Mouse (Mus musculus) megakaryocyte, embryonic 14.5 days (primary cell): ENCODE measurements around the gene Ccdc61. TPM values are rescaled to one million over a fixed set of nuclear protein-coding genes. Genes with fewer than 3 reads are reported as not detected.

Source experiments
- H3K27me3 ChIP-seq: replicated peaks from 2 replicates; pipeline ENCODE3; 2012; ENCODE audit warnings: inconsistent platforms
- H3K36me3 ChIP-seq: replicated peaks from 2 replicates; pipeline ENCODE3; 2012; ENCODE audit warnings: low read length, inconsistent platforms, mixed read lengths
- H3K4me1 ChIP-seq: 2 replicates; pipeline ENCODE4 v1.6.1; 2012; ENCODE audit warnings: inconsistent platforms
- H3K4me3 ChIP-seq: replicated peaks from 2 replicates; pipeline ENCODE3; 2012; ENCODE audit warnings: moderate library complexity, mild to moderate bottlenecking, inconsistent platforms
- H3K9me3 ChIP-seq: 2 replicates; pipeline ENCODE4 v1.6.1; 2012; ENCODE audit warnings: inconsistent platforms
- FLI1 ChIP-seq: IDR thresholded peaks from 2 replicates; pipeline ENCODE4 v1.6.1; 2012; ENCODE audit warnings: low read length, inconsistent platforms, mixed read lengths
- GATA1 ChIP-seq: IDR thresholded peaks from 3 replicates; pipeline ENCODE4 v1.6.1; 2012; ENCODE audit warnings: mixed read lengths, low read length, inconsistent platforms, borderline replicate concordance
- polyA plus RNA-seq: library from polyadenylated mRNA; stranded (reverse); fragments of >175 nt; gene quantifications from 2 replicates; pipeline ENCODE4 v1.2.3, GENCODE M21; 2012; ENCODE audit warnings: low replicate concordance; ENCODE audit not compliant: insufficient read depth

Gene Ccdc61
- polyA plus RNA-seq, 1 experiment: 55.0 TPM

DNA sequence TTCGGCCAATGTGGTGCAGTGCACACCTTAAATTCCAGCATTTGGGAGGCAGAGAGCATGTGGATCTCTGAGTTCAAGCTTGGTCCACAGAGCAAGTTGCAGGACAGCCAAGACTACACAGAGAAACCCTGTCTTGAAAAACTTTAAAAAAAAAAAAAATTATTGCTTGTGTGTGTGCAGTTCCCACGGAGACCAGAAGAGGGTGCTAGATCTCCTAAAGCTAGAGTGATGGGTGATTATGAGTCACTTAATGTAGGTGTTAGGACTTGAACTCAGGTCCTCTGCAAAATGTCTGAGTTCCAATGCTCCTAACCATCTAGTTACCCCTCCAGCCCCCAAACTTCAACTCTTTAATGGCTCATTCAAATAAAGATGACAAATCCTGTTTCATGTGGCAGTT lies 41.7 kb downstream of the Ccdc61 start:
- no peak for TF ChIP-seq FLI1
- TF ChIP-seq GATA1: no peak
- H3K4me1 ChIP-seq: peaks cover 18% of the 10 kb centered on the region
- peaks cover 3% of the 10 kb centered on the region for H3K27me3 ChIP-seq
- H3K4me3 ChIP-seq: no peak overlapping the region
- peaks cover 38% of the 10 kb centered on the region for H3K9me3 ChIP-seq
- H3K36me3 ChIP-seq: peaks cover 13% of the 10 kb centered on the region

DNA sequence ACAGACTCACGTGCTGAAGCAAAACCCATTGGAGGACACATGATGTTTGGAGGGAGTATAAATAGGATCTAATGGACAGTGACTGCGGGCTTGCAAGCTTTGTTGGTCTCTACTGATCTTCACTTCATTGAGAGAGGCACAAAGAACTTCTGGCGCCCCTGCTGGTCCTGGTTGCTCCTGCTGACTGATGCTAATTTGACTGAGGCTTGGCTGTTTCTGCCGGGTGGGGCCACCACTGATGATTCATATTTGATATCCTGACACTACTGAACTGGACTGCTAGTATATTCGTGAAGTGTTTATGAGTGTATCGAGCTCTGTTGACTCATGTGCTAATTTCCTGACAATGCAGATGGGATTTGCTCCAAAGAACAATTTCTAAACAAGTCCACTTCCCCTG lies 47.4 kb downstream of the Ccdc61 start:
- H3K36me3 ChIP-seq: peaks cover 31% of the 10 kb centered on the region
- peaks cover 46% of the 10 kb centered on the region for H3K9me3 ChIP-seq
- peaks cover 3% of the 10 kb centered on the region for H3K27me3 ChIP-seq
- H3K4me1 ChIP-seq: peaks cover 26% of the 10 kb centered on the region
- TF ChIP-seq GATA1: no peak
- TF ChIP-seq FLI1: no peak
- no peak overlapping the region for H3K4me3 ChIP-seq

DNA sequence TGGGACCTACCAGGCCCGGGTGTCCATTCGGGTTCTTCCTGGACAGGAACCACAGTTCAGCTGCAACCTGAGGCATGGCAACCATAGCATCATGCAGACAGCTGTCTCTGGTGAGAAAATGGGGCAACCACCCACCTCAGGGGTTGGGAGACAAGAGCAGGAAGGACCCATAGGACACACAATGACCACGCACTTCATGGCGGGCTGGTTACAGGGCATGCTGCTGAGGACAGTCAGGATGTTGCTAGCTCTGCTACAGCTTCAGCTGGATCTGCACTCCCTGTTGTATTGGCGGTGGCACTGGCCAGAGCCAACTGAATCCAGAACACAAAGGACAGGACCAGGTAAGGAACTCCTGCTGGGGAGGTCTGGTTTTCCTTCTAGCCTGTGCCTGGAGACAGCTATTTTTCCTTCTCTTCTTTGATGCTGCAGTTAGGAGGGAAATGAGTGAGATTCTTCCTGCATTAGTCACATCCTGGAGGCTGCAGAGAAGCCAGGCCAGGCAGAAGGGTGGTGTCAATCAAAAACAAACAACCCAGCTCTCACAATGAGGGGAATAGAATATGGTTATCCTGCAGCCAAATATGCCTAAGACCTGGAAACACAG lies 51.8 kb downstream of the Ccdc61 start:
- H3K36me3 ChIP-seq: peaks cover 21% of the 10 kb centered on the region
- peaks cover 5% of the 10 kb centered on the region for H3K27me3 ChIP-seq
- no peak overlapping the region for H3K4me3 ChIP-seq
- peaks cover 29% of the 10 kb centered on the region for H3K4me1 ChIP-seq
- no peak for TF ChIP-seq FLI1
- TF ChIP-seq GATA1: no peak
- H3K9me3 ChIP-seq: peaks cover 11% of the 10 kb centered on the region

DNA sequence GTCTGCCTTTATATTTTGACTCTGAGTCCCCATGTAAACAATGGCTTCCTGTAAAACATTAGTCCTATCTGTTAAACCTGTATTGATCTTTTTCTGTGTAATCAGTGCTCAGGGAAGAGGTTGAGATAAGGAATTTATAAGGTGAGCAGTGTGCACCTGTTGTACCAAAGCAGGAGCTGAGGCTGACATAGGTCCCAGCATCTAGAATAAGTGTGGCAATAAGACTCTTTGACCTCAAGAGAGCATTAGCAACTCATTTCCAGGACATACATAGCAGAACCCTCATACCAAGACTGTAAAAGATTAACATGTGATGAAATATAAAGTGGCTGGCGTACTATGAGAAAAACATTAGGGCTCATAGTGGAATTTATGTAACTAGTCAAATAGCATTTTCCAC lies 61.8 kb downstream of the Ccdc61 start:
- no peaks in the 10 kb centered on the region for H3K36me3 ChIP-seq
- peaks cover 27% of the 10 kb centered on the region for H3K4me1 ChIP-seq
- TF ChIP-seq GATA1 (no peak), FLI1 (no peak)
- no peak overlapping the region for H3K4me3 ChIP-seq
- no peaks in the 10 kb centered on the region for H3K9me3 ChIP-seq
- H3K27me3 ChIP-seq: no peaks in the 10 kb centered on the region

DNA sequence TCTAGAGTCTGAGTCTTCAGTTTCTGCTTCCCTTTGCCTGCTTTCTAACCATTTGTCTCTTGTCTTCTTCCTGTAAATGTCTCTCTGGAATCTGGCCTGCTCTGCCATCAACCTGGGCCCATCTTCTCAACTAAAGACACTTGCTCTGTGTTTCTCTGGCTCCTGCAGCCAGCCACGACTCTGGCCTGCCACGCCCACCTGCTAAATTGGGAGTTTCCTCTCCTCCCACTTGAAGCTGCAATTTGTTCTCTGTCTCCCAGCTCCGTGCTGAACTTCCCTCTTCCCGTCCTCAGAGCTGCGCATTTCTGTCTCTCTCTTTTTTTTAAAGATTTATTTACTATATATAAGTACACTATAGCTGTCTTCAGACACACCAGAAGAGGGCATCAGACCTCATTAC lies 65.4 kb downstream of the Ccdc61 start:
- peak overlapping the region; percentile 42 for H3K4me3 ChIP-seq
- H3K4me1 ChIP-seq: peaks cover 50% of the 10 kb centered on the region
- no peaks in the 10 kb centered on the region for H3K27me3 ChIP-seq
- TF ChIP-seq FLI1 (no peak), GATA1 (no peak)
- H3K36me3 ChIP-seq: peaks cover 12% of the 10 kb centered on the region
- H3K9me3 ChIP-seq: no peaks in the 10 kb centered on the region

DNA sequence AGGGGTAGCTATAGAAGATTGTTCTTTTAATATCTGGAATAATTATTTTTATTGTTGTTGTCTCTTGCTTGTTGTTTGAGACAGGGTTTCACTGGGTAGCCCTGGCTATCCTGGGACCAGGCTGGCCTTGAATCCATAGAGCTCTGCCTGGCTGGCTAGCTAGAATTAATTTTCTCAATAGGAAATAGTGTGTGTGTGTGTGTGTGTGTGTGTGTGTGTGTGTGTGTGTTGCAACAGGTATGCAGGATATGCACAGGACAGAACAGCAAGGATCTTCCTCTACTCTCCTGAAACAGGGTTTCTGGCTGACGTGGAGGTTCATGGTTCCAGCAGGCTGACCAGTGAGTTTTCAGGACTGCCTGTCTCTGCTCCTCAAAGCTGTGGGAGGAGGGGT lies 69.0 kb downstream of the Ccdc61 start:
- Histone ChIP-seq H3K4me1 (peaks cover 50% of the 10 kb centered on the region), H3K27me3 (no peaks in the 10 kb centered on the region), H3K36me3 (peaks cover 20% of the 10 kb centered on the region), H3K9me3 (peaks cover 10% of the 10 kb centered on the region), H3K4me3 (peak overlapping the region; percentile 92)
- TF ChIP-seq FLI1 (no peak), GATA1 (no peak)

Other genes with a start within 250 kb of the Ccdc61 start
- not detected in 2 replicates for gene Psg20, start 224.2 kb downstream of the Ccdc61 start, polyA plus RNA-seq
- 1.0 TPM in 1 of 2 replicates, not detected in the other for gene Psg22, start 192.3 kb downstream of the Ccdc61 start, polyA plus RNA-seq
- not detected in 2 replicates for gene Psg19, start 111.9 kb downstream of the Ccdc61 start, polyA plus RNA-seq
- not detected in 2 replicates for gene Psg17, start 88.8 kb downstream of the Ccdc61 start, polyA plus RNA-seq
- gene Mill2, start 70.4 kb downstream of the Ccdc61 start, polyA plus RNA-seq: 0.79 TPM in 1 of 2 replicates, not detected in the other
- 14.1 TPM in 1 of 2 replicates, not detected in the other for gene Pglyrp1, start 39.1 kb downstream of the Ccdc61 start, polyA plus RNA-seq
- gene Nova2, start 15.5 kb upstream of the Ccdc61 start, polyA plus RNA-seq: 0.02 and 0.64 TPM in 2 replicates
- gene Nanos2, start 77.0 kb upstream of the Ccdc61 start, polyA plus RNA-seq: not detected in 2 replicates
- gene Mypop, start 80.8 kb upstream of the Ccdc61 start, polyA plus RNA-seq: 2.5 and 6.7 TPM in 2 replicates
- 53.2 and 120 TPM in 2 replicates for gene Irf2bp1, start 93.6 kb upstream of the Ccdc61 start, polyA plus RNA-seq
- gene Foxa3, start 113.1 kb upstream of the Ccdc61 start, polyA plus RNA-seq: not detected in 2 replicates
- 176 and 205 TPM in 2 replicates for gene Sympk, start 114.0 kb upstream of the Ccdc61 start, polyA plus RNA-seq
- not detected in 2 replicates for gene Rsph6a, start 144.3 kb upstream of the Ccdc61 start, polyA plus RNA-seq
- gene Dmwd, start 165.8 kb upstream of the Ccdc61 start, polyA plus RNA-seq: 13.4 and 30.3 TPM in 2 replicates
- gene Dmpk, start 173.4 kb upstream of the Ccdc61 start, polyA plus RNA-seq: 7.7 and 25.2 TPM in 2 replicates
- gene Six5, start 184.2 kb upstream of the Ccdc61 start, polyA plus RNA-seq: 11.5 and 23.2 TPM in 2 replicates
- not detected in 2 replicates for gene Gm4969, start 208.0 kb upstream of the Ccdc61 start, polyA plus RNA-seq
- 28.9 and 35.0 TPM in 2 replicates for gene Fbxo46, start 209.4 kb upstream of the Ccdc61 start, polyA plus RNA-seq
- gene Qpctl, start 238.9 kb upstream of the Ccdc61 start, polyA plus RNA-seq: 5.0 and 11.8 TPM in 2 replicates
- 50.5 and 69.4 TPM in 2 replicates for gene Snrpd2, start 239.3 kb upstream of the Ccdc61 start, polyA plus RNA-seq